Mouse (Mus musculus) gastrocnemius, postnatal 25 days (tissue): ENCODE data around the gene 1810010D01Rik. TPM values are rescaled to one million over a fixed set of nuclear protein-coding genes. Genes with fewer than 3 reads are reported as not detected.

Experiments used
- DNase-seq: peaks from one replicate; pipeline ENCODE4 v3.0.0; 2022
- total RNA-seq, 2 experiments: library from RNA; stranded (reverse); gene quantifications; 1 replicate in 1 of 2; 2 replicates in 1 of 2; pipeline ENCODE4 v1.2.3; 2021

1810010D01Rik gene
- total RNA-seq, 2 experiments from 2014 or later: not detected

- DNase-seq: no peak
Measured at GRCm38 (mm10) chr7:145173563-145173962, 34.4 kb downstream of the 1810010D01Rik start.

GRCm38 (mm10) chr7:145173116-145173515 lies 34.8 kb downstream of the 1810010D01Rik start:
- no peak for DNase-seq

GRCm38 (mm10) chr7:145169703-145170102 lies 38.2 kb downstream of the 1810010D01Rik start:
- no peak for DNase-seq

- DNase-seq: no peak
Measured at GRCm38 (mm10) chr7:145159283-145160240, 48.4 kb downstream of the 1810010D01Rik start.

Other genes with a start within 250 kb of the 1810010D01Rik start
- gene Tpcn2, start 75.9 kb upstream of the 1810010D01Rik start, total RNA-seq: 1 to 10 TPM; 2.1 to 2.4 TPM
- gene Mrgprf, start 92.7 kb upstream of the 1810010D01Rik start, total RNA-seq: 1 to 10 TPM; 2.7 to 3.3 TPM
- gene Mrgprd, start 106.7 kb upstream of the 1810010D01Rik start, total RNA-seq: not detected